Comparison of ENCODE assay signal across 17 mouse cellular contexts in the genomic region with DNA sequence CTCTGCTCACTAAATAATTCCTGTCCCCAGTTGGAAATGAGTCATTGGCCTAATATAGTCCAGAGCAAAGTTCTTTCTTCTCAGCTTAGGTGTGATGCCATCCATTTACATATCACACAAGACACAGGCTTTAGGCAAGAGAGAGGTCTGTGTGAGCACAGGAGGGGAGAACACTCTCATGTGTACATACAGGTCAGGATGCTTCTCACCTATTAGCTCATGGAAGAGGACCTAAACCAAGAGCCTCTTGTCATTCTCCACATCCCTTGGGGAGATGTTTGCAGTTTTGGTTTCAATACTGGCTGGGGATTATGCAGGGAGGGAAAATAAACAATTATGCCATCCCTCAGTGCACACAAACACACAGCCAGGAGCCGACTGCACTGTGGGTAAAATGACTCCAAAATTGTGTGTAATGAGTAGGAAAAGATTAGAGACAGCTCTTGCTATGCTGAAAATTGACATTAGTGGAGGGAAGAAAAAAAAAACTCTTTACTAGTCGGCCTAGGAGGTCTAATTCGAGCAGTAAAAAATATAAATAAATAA.
DNase-seq lines count a peak whose midpoint lies in the region; ATAC-seq lines count a peak whose summit lies in the region.
"Had no signal": no experiment of that assay in that cellular context is flagged by ENCODE, and none has a peak within 500 bp of the region (broad histone marks: within the 10 kb centered on the region; RNA-seq: fewer than 3 reads in every experiment).

No protein-coding gene starts in this region.

- peak; percentile 27 for DNase-seq in embryonic facial prominence, embryonic 14.5 days (ENCODE audit: low spot score)
- no peak for DNase-seq in embryonic facial prominence, embryonic 10.5 days (ENCODE audit: low spot score)
- DNase-seq in hindbrain, embryonic 14.5 days (ENCODE audit: low spot score) = no peak
- no peak for DNase-seq in yolk sac, embryonic 10.5 days (ENCODE audit: low spot score)
- no peak for DNase-seq in adrenal gland, adult 2 months
- DNase-seq in spleen, adult 12 weeks (ENCODE audit: low spot score) = no peak
- DNase-seq: cerebellum, adult 11 months; gastrocnemius, postnatal 25 days; kidney, adult 18-20 months; kidney, postnatal 25 days; lung, embryonic 14.5 days; spleen, adult 18-20 months; thymus, postnatal 36 days had no signal

- no peaks in the 10 kb centered on the region for H3K9me3 ChIP-seq in embryonic facial prominence, embryonic 14.5 days (ENCODE audit: control insufficient read depth, low read length)
- H3K9me3 ChIP-seq in embryonic facial prominence, embryonic 10.5 days = no peaks in the 10 kb centered on the region
- H3K9me3 ChIP-seq in hindbrain, embryonic 14.5 days (ENCODE audit: control insufficient read depth, low read length) = no peaks in the 10 kb centered on the region
- no peaks in the 10 kb centered on the region for H3K9me3 ChIP-seq in midbrain, embryonic 15.5 days

- H3K4me3 ChIP-seq in embryonic facial prominence, embryonic 14.5 days (ENCODE audit: low read depth, low read length) = no peak overlapping the region
- H3K4me3 ChIP-seq in embryonic facial prominence, embryonic 10.5 days = no peak overlapping the region
- H3K4me3 ChIP-seq in hindbrain, embryonic 14.5 days (replicated peaks; ENCODE audit: low read length) = no peak overlapping the region
- H3K4me3 ChIP-seq in midbrain, embryonic 15.5 days = no peak overlapping the region
- H3K4me3 ChIP-seq: myocyte had no signal

- peak; percentile 9; the same call in 1 of the 2 replicates for ATAC-seq in embryonic facial prominence, embryonic 14.5 days (ENCODE audit: low read depth)
- ATAC-seq in erythroblast, adult 5-6 weeks (replicated peaks; ENCODE audit: low FRiP score, poor library complexity, severe bottlenecking) = 0 out of 2 replicates have a peak, but pooled peaks have one; percentile 25
- ATAC-seq in hindbrain, embryonic 14.5 days (ENCODE audit: low FRiP score) = peak; percentile 60; the same call in 1 of the 2 replicates
- no peak for ATAC-seq in midbrain, embryonic 15.5 days (replicated peaks)

- WGBS in embryonic facial prominence, embryonic 14.5 days = 44% methylated on average over 3 of the region's 3 CpGs
- WGBS in embryonic facial prominence, embryonic 10.5 days = 51% methylated on average over 3 of the region's 3 CpGs
- WGBS in hindbrain, embryonic 14.5 days = 19% methylated on average over 3 of the region's 3 CpGs
- WGBS in midbrain, embryonic 15.5 days = 18% methylated on average over 3 of the region's 3 CpGs

- peaks cover 21% of the 10 kb centered on the region for H3K36me3 ChIP-seq in embryonic facial prominence, embryonic 14.5 days (ENCODE audit: control insufficient read depth, insufficient read depth, low read length)
- peaks cover 41% of the 10 kb centered on the region for H3K36me3 ChIP-seq in embryonic facial prominence, embryonic 10.5 days (replicated peaks)
- H3K36me3 ChIP-seq in hindbrain, embryonic 14.5 days (replicated peaks; ENCODE audit: control insufficient read depth, insufficient read depth) = peaks cover 12% of the 10 kb centered on the region
- H3K36me3 ChIP-seq in midbrain, embryonic 15.5 days (replicated peaks) = no peaks in the 10 kb centered on the region

- no peaks in the 10 kb centered on the region for H3K4me1 ChIP-seq in embryonic facial prominence, embryonic 14.5 days (ENCODE audit: control insufficient read depth, insufficient read depth, low read length)
- H3K4me1 ChIP-seq in embryonic facial prominence, embryonic 10.5 days = no peaks in the 10 kb centered on the region
- H3K4me1 ChIP-seq in hindbrain, embryonic 14.5 days (replicated peaks; ENCODE audit: control insufficient read depth, insufficient read depth, low read length) = peaks cover 19% of the 10 kb centered on the region
- peaks cover 19% of the 10 kb centered on the region for H3K4me1 ChIP-seq in midbrain, embryonic 15.5 days

- no peak overlapping the region for H3K9ac ChIP-seq in embryonic facial prominence, embryonic 14.5 days (ENCODE audit: low read depth, low read length)
- no peak overlapping the region for H3K9ac ChIP-seq in hindbrain, embryonic 14.5 days
- H3K9ac ChIP-seq in midbrain, embryonic 15.5 days = no peak overlapping the region
- H3K9ac ChIP-seq: lung, embryonic 14.5 days had no signal

- H3K27me3 ChIP-seq in embryonic facial prominence, embryonic 14.5 days (replicated peaks; ENCODE audit: control insufficient read depth, insufficient read depth, low read length) = no peaks in the 10 kb centered on the region
- no peaks in the 10 kb centered on the region for H3K27me3 ChIP-seq in embryonic facial prominence, embryonic 10.5 days (replicated peaks; ENCODE audit: low read depth, poor library complexity, severe bottlenecking)
- H3K27me3 ChIP-seq in hindbrain, embryonic 14.5 days (ENCODE audit: control insufficient read depth, insufficient read depth, low read length) = no peaks in the 10 kb centered on the region
- H3K27me3 ChIP-seq in midbrain, embryonic 15.5 days (replicated peaks) = no peaks in the 10 kb centered on the region

- H3K27ac ChIP-seq in embryonic facial prominence, embryonic 14.5 days (replicated peaks; ENCODE audit: low read depth, low read length) = no peak overlapping the region
- H3K27ac ChIP-seq in embryonic facial prominence, embryonic 10.5 days (replicated peaks) = no peak overlapping the region
- peak overlapping the region; percentile 74 for H3K27ac ChIP-seq in hindbrain, embryonic 14.5 days
- H3K27ac ChIP-seq in midbrain, embryonic 15.5 days = peak overlapping the region; percentile 55

- no peak overlapping the region for H3K4me2 ChIP-seq in embryonic facial prominence, embryonic 14.5 days (ENCODE audit: low read depth, low read length)
- no peak overlapping the region for H3K4me2 ChIP-seq in hindbrain, embryonic 14.5 days (replicated peaks)
- no peak overlapping the region for H3K4me2 ChIP-seq in midbrain, embryonic 15.5 days
- H3K4me2 ChIP-seq: heart, embryonic 11.5 days; lung, embryonic 14.5 days had no signal

Comparison
In these comparisons a context has a peak if more than half of its experiments do, and no peak if none do; other contexts are left out.
1. H3K27ac ChIP-seq: peak in hindbrain, embryonic 14.5 days (single experiment) and midbrain, embryonic 15.5 days (single experiment); none in embryonic facial prominence, embryonic 14.5 days (single experiment) and embryonic facial prominence, embryonic 10.5 days (single experiment).